Mouse (Mus musculus): ENCODE measurements around the gene Ctdnep1.

The Ctdnep1 gene

DNA sequence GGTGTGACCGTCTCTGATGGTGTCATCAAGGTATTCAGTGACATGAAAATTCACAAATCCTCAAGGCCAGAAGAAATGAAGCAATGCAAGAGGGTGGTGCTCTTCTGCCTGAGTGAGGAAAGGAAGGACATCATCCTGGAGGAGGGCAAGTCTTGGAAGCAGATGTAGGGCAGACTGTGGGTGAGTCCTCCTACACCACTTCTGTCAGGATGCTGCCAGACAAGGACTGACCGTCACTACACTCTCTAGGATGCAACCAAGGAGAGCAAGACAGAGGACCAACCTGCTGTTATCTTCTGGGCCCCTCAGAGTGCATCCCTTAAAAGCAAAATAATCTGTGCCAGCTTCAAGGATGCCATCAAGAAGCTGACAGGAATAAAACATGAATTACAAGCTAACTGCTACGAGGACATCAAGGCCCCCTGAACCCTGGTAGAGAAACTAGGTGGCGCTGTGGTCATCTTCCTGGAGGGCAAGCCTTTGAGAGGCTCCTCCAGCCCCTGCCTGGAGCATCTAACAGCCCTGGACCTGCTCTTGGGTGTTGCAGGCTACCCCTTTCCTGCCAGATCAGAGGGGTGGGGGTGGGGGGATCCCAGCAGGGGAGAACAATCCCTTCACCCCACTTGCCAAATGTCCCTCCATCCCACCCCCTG, 30.0 kb upstream of the Ctdnep1 start:
- 42% methylated on average over 4 of the region's 4 CpGs for WGBS

DNA sequence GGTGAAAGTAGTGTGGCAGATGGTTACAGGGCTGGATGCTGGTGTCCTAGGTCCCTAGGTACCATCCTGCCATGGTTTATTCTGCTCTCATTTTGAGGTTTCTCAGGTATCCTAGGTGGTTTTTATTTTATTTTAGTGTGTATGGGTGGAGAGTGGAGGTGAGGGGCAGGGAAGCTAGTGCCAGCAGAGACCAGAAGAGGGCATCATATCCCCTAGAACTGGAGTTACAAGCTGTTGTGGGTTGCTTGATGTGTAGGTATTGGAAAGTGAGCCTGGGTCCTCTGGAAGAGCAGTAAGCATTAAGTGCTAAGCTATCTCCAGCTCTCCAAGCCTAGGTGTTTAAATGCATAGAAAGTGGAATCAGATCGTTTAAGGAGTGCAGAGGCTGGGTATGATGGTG, 28.7 kb upstream of the Ctdnep1 start:
- 25% methylated on average over 1 of the region's 1 CpGs for WGBS

DNA sequence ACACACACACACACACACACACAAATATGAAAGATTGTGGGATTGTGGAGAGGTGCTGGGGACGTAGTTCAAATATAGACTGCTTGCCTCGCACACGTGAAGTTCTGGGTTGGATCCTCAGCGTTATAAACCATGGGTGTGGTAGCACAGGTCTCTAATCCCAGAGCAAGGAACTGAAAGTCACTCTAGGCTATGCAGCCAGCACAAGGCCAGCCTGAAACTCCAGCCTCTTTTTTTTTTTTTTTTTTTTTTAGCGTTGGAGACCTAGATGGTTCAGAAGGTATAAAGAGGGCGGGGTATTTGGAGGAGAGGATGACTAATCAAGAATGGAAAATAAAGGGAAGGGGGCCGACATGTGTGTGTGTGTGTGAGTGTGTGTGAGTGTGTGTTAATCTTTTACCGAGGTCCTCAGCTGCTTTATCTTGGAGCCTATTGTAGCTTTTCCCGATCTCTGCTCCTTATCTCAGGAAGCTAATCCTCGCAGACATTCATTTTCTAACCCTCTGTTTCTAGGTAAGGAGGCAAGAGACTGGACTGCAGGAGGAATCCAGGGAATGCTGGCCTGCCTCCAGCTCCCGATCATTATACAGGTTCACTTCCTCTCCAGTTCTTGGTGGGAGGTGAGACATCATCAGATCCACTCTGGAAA, 27.6 kb upstream of the Ctdnep1 start:
- WGBS: 66% methylated on average over 11 of the region's 11 CpGs

DNA sequence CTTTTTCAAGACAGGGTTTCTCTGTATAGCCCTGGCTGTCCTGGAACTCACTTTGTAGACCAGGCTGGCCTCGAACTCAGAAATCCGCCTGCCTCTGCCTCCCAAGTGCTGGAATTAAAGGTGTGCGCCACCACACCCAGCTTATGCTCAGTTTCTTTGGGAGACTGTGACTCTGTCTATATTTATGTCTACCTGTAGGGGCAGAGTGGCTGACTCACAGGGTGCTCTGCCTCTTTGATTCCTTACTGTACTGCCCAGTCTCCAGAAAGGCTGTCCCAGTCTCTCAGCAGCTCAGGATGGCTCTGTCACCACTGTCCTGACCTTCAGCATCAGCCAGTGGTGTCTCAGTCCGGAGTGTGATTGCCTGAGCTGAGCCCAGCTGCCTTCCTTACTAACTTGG, 25.3 kb upstream of the Ctdnep1 start:
- WGBS: 80% methylated on average over 4 of the region's 4 CpGs

DNA sequence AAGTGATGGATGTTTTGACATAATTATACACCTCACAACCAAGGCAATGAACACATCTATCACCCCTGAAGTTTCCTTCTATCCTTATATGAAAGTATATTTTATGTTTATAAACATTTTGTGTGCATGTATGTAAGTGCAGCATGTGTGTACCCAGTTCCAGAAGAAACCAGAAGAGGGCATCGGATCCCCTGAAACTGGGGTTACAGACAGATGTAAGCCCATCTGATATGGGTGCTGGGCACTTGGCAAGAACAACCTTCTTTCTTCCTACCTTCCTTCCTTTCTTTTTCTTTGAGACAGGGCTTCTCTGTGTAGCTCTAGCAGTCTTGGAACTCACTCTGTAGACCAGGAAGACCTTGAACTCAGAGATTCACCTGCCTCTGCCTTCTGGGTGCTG, 24.7 kb upstream of the Ctdnep1 start:
- WGBS: 80% methylated on average over 1 of the region's 1 CpGs

DNA sequence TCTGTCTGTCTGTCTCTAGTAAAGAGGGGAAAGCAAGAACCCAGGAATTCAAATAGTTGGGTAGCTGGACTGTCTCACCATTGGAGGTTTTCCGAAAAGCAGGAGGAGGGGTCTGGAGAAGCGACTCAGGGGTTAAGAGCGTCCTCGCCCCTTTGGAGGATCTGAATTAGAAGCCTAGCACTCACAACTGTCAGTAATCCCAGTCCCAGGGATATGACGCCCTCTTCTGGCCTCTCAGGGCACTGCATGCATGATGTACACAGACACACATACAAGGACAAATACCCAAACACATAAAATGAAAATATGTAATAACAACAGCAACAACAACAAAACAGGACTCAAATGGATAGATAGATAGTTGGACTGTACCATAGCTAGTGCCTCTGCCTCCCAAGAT, 20.3 kb upstream of the Ctdnep1 start:
- WGBS: 31% methylated on average over 5 of the region's 5 CpGs

DNA sequence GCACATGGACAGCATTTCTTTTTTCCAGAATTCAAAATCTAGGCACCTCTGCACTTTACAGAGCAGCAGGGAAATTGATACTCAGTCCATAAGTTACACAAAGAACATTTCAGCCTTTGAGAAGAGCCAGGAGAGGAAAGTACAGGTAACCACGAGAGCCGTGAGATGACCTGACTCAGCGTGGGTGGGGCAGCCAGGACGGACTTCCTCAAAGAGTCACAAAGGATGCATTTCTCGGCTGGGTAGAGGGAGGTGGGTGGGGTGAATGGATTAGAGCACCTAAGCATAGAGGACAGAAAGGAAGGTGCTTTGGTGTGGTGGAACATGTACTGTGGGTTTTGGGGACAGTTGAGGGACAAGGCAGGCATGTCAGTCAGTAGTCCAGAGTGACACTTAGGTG, 19.1 kb upstream of the Ctdnep1 start:
- 47% methylated on average over 5 of the region's 5 CpGs for WGBS

DNA sequence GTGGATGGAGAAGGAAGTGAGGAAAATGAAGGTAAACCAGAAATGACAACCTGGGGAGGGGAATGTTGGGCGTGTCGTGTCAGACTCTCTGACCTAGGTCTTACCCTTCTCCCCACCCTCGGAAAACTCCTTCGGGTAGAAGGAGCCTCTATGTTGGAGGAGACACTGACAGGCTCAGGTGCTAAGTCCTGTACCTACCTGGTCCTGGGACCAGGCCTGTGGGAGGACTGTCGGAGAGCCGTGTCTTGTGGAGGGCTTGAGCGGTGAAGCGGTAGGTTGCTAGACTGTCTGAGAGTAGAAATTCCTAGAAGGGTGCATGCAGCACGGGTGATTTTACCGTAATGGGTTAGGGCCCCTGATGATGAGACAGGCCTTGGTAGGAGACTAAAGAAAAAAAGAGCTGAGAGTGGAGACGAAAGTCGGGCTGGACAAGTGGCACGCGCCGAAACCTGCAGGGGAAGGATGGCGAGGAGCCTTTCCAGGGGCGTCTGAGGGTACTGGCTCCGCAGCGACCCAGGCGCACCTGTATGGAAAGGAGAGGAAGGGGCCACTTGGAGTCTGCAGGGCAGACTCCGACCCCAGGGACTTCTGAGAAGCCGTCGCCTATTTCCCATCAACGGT, 16.2 kb upstream of the Ctdnep1 start, which contains the start of gene Cldn7:
Gene Cldn7 (plus strand): TSS at position 130 of the 621 bp plus-strand sequence.
- 20% methylated on average over 24 of the region's 24 CpGs for WGBS

DNA sequence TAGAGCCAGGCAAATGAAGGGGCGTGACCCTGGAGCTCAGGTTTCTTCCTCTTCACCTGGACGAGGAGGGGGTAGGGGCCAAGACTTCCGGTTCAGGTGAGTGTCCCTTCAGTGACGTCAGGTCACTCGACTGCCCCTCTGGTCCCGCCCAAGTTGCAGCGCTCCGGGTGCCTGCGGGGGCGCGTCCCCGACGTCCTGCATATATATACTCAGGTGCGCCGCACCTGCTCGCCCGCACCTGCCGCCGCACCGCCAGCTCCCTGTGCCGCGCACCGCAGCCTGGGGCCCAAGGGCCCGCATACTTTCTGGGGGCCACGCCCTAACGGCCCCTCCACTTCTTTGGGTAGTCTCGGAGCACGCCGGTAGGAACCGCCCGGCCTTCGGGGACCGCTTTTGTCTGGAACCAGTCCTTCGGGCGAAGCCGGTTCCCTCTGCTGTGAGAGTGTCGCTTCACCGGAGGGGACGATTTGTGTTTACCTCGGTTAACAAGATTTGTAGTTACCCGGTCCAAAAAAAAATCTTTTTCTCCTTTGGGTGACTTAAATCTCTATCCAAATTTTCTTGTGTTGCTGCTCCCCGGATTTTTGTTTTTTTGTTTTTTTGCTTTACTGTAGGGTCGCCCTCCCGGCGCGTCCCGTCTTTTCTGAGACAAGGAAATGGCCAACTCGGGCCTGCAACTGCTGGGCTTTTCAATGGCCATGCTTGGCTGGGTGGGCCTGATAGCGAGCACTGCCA, 15.5 kb upstream of the Ctdnep1 start:
- 4% methylated on average over 49 of the region's 49 CpGs for WGBS

DNA sequence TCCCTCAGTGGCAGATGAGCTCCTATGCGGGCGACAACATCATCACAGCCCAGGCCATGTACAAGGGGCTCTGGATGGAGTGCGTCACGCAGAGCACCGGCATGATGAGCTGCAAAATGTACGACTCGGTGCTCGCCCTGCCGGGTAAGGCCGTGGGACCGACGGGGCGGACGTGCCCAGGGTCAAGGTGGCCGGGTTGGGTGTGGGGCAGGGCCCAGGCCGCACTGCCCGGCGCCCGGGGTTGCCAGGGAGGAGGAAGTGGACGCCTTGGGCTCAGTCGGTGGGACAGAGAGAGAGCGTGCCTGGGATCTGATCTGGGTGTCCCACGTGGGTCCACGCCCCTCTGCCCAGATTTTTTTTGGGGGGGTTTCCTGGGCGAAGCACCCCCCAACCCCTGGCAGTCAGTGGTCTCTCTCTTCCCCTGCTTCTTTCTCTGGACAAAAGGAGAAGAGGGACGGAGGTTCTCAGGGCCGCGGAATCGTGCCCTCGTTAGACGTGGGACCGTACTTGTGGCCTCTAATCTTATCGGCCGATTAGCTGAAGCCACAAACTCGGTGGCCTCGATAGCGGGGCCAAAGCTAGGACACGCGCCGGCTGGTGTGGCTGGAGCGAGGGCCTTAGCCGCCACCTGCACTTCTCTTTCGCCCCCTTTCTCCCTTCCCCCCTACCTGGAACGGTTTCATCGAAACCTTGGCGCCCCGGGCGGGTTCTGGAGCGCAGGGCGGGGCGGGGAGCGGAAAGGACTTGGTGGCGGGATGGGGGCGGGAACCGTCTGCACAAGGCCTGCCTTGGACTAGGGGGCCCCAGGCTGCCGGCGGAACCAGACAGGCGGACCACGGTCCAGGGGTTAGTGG, 14.7 kb upstream of the Ctdnep1 start:
- 3% methylated on average over 59 of the region's 59 CpGs for WGBS

DNA sequence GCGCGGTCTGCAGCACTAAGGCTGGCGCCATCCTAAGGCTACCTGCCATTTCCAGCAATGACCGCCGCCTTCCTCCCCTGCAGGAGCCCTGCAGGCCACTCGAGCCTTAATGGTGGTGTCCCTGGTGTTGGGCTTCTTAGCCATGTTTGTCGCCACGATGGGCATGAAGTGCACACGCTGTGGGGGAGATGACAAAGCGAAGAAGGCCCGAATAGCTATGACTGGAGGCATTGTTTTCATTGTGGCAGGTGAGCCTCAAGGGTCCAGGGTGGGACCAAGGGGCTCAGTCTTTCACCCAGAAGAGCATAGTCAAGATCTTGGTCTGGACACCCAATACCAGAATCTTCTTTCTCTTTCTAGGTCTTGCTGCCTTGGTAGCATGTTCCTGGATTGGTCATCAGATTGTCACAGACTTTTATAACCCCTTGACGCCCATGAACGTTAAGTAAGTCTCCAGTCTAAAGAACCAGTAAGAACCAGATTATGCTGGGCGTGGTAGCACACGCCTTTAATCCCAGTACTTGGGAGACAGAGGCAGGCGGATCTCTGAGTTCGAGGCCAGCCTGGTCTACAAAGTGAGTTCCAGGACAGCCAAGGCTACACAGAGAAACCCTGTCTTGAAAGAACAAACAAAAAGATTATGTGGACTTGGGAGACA, 14.0 kb upstream of the Ctdnep1 start:
- WGBS: 38% methylated on average over 17 of the region's 17 CpGs

DNA sequence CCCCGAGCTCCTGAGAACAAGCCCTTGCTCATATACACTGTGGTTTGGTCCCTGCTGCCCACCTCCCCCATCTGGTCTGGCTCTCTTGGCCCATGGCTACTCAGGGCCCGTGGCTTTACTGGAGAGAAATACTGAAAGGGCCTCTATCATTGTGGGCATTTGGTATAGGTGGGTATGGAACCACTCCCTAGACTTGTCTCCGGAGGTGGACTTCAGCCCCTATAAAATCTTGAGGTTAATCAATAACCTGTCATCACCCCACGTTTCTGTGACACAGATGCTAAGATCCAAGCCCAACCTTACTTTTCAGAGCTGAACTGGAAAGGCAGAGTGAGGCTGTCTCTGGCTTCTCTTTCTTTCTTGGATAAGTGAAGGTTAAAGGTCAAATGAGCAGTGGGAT, 12.2 kb upstream of the Ctdnep1 start:
- 90% methylated on average over 4 of the region's 4 CpGs for WGBS

DNA sequence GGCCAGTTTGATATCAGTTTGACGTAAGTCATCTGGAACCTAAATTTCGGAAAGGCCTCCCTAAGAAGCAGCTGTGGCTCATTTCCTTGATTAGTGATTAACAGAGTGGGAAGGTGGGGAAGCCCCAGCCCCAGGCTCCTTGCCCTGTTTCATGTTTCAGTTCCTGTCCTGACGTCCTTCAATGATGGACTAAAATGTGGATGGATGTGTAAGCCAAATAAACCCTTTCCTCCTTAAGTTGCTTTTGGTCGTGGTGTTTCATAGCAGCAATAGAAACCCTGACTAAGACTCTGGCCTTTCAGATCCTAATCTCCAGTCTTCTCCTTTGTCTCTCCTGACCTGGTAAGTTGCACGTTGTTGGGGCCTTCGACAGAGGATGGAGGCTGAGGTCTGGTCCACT, 10.7 kb upstream of the Ctdnep1 start:
- 86% methylated on average over 6 of the region's 6 CpGs for WGBS

DNA sequence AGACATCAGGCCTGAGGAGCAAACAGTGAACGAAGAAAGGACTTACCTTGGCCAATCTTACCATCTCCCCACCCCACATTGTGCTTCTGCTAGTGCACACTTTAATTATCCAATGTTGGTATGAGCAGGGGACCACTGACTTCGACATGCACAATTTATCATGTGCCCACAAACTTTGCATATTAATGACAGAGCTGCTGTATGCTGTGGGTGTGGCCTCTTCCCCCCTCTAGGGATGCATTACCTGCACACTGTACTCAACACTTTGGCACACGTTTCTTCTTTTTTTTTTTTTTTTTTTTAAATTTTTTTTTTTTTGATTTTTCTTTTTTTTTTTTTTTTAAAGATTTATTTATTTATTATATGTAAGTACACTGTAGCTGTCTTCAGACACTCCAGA, 10.2 kb upstream of the Ctdnep1 start:
- WGBS: 79% methylated on average over 3 of the region's 3 CpGs

DNA sequence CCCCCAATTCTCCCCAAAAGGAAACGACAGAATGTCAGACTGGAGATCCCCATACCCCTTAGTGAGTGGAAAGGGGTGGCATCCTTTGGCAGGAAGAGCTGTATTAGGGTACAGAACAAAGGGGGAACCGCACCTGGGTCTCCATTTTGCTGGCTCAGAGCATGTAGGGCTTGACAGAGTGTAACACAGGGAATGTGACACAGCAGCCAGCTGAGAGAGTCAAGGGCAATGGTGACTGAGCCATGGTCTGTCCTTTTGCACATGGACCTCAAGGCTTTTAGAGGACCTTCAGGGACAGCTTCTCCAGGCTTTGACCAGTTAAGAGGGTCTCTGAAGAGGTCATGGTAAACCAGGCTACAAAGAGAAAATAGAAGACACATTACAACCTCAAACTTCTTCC, 6.0 kb upstream of the Ctdnep1 start:
- WGBS: 94% methylated on average over 2 of the region's 2 CpGs

DNA sequence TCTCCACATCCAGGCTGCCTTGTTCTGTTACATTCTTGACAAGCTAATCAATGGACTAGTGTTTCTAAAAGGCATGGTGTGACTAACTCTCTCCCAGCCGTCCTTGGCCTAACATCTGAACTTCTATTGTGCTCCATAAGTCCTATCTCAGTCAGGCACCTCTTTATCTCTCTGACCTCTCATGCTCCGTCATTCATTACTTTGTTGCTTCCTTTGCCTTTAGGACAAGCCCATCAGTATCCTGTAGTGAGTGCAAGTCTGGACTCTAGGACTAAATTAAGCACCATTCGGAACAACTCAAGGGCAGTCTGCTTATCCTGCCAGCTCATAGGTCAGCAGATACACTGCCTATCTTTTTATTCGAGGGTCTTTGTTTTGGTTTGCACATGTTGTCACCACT, 4.7 kb upstream of the Ctdnep1 start:
- 78% methylated on average over 4 of the region's 4 CpGs for WGBS

DNA sequence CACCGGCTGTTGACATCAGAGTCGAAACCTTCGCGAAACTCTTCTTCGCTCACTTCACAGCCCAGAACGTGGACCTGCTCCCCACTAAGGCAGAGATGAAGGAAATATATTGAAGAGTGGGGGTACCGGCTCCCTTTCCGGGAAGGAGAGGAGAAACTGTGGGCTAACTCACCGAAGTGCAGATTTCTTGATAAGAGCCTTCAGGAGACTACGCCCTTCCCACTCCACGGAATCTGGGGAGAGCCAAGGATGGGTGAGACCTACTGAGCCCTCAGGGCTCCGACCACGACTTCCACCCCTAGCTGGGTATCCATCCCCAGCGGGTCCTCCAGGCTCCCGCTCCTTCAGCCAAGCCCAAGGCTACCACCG, 1.1 kb upstream of the Ctdnep1 start:
- WGBS: 1% methylated on average over 16 of the region's 16 CpGs

DNA sequence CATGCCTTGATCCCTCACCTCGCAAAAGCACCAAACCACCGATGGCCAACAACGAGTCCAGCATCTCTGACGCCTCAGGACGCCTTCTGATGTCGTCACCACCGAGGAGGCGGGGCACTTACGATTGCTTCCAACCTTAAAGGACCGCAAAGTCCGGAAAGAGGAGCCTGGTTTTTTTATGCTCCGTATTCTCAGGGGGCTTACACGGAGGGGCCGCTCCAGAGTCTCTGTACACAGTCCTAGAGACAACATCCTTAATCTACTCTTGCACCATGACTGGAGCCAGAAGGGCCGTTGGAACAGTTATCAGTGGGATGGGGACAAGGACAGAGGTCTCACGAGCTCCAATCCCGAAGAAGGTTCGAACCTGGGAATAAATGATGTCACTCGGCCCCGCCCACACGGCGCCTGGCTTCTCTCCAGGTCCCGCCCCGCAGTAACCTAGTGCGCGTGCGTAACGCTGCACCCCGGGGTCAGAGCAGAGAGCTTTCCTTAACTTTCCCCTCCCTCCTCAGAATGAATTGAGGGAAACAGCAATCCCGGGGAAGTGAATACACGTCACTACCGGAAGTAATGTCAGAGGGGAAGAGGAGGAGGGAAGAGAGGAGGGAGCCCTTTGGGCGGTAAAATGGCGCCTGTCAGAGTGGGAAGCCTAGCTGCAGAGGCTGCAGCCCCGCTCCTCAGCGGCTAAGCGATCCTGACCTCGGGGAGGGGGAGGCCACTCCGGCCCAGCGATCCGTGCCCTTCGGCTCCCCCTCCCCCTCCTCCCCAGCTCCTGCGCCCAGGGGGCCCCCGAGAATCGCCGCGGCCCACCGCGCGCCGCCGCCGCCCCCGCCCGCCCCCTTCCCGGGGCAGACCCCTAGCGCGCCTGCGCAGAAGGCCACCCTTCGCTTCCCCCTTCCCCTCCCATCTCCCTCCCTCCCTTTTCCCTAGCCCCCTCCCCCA, 488 bp upstream of the Ctdnep1 start:
- WGBS: under 1% methylated on average over 43 of the region's 60 CpGs

DNA sequence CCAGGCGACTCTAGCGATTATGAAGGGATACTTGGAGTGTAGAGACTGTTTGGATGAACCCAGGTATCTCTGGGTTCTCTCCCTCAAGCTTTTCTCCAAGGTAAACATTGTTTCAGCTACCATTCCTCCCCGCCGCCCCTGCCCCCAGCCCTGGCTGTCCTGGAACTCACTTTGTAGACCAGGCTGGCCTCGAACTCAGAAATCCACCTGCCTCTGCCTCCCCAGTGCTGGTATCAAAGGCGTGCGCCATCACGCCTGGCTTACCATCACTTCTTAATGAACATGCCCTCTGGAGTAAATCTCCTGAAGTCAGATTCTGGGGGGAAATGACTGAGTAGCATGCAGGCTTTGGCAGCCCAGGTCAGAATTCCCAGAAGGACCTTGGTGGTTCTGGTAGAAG, 1.3 kb downstream of the Ctdnep1 start, which contains the start of gene Elp5:
Gene Elp5 (minus strand): TSS at position 293 of the 400 bp plus-strand sequence.
- WGBS: 44% methylated on average over 8 of the region's 8 CpGs

DNA sequence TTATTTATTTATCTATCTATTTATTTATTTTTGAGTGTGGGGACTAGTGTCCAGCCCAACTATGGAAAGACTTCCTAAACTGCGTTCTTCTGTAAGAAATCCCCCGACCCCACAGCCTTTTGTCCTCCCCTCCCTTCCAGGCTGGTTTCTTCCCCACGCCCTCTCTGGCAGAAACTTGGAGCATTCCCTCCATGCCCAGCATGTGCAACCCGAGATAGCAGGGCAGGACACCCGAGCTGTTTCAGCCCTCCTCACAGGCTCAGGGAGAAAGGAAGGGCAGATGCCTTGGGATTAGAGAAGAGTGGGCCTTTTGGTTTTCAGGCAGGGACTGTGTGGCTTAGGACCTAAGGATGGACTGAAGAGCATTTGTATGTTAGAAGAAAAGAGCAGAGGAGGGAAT, 1.9 kb downstream of the Ctdnep1 start:
- WGBS: 10% methylated on average over 5 of the region's 5 CpGs

Measured in cerebral cortex, adult 2 months (tissue).